Mouse (Mus musculus) bone marrow, adult 2 months (tissue): ENCODE measurements at regions not wholly inside any gene's neighbourhood (a gene's known extent, or its start where the extent isn't known, plus 50 kb on each side); places are given as distances from the start of the nearest gene placed in this dataset.

Source experiments
- CTCF ChIP-seq: fragments of 200-500 bp; IDR thresholded peaks from 2 replicates; pipeline ENCODE4 v1.5.1; 2011; ENCODE audit warnings: low read length, control low read depth; ENCODE audit not compliant: control insufficient read depth, insufficient read depth
- POLR2A ChIP-seq: fragments of 200-500 bp; IDR thresholded peaks from 2 replicates; pipeline ENCODE4 v1.6.1; 2011; ENCODE audit warnings: low read depth, mild to moderate bottlenecking, control low read depth, low read length, borderline replicate concordance; ENCODE audit not compliant: control insufficient read depth

- TF ChIP-seq CTCF (no peak), POLR2A (no peak)
Observed at GRCm38 (mm10) chr15:24827881-24828280, 585.7 kb downstream of the Basp1 start.
